Mouse (Mus musculus) bone marrow, adult 2 months (tissue): Measurements from ENCODE around the gene Ddx19a. TPM values are rescaled to one million over a fixed set of nuclear protein-coding genes. Genes with fewer than 3 reads are reported as not detected.
A peak's percentile ranks its signal among the peaks of the same experiment; 100 is the strongest.
"Not testable (repeated sequence)": the region's sequence is repeated elsewhere in the genome, so short reads cannot be mapped to it uniquely, and the experiment has no call there.

Source experiments
- H3K27ac ChIP-seq: fragments of 200-500 bp; 2 replicates; pipeline ENCODE4 v1.5.1; 2012; ENCODE audit warnings: low read depth, mild to moderate bottlenecking, control low read depth, inconsistent platforms, low read length; ENCODE audit not compliant: control insufficient read depth, poor library complexity, insufficient read depth
- H3K4me1 ChIP-seq: fragments of 200-500 bp; 2 replicates; pipeline ENCODE4 v1.6.1; 2011; ENCODE audit warnings: low read length; ENCODE audit not compliant: control insufficient read depth, insufficient read depth
- H3K4me3 ChIP-seq: fragments of 200-500 bp; replicated peaks from 2 replicates; pipeline ENCODE3; 2011; ENCODE audit warnings: mild to moderate bottlenecking, low read depth, low read length, control low read depth; ENCODE audit not compliant: control insufficient read depth
- CTCF ChIP-seq: fragments of 200-500 bp; IDR thresholded peaks from 2 replicates; pipeline ENCODE4 v1.5.1; 2011; ENCODE audit warnings: low read length, control low read depth; ENCODE audit not compliant: control insufficient read depth, insufficient read depth
- POLR2A ChIP-seq: fragments of 200-500 bp; IDR thresholded peaks from 2 replicates; pipeline ENCODE4 v1.6.1; 2011; ENCODE audit warnings: low read depth, mild to moderate bottlenecking, control low read depth, low read length, borderline replicate concordance; ENCODE audit not compliant: control insufficient read depth
- WGBS: fragments of 180-500 bp; shearing (Covaris S2); methylation state at CpG from one replicate; pipeline ENCODE4 v1.1.7; 2018; 5-methylcytosine and 5-hydroxymethylcytosine counted together
- polyA plus RNA-seq: library from polyadenylated mRNA; stranded (reverse); fragments of >200 nt; gene quantifications from 2 replicates; pipeline ENCODE4 v1.2.4, GENCODE M21; 2011; ENCODE audit warnings: low replicate concordance; ENCODE audit not compliant: missing spikeins, insufficient read depth, insufficient read length

Ddx19a gene
- polyA plus RNA-seq, 1 experiment: 17.3 TPM

GRCm38 (mm10) chr8:110987805-110988744 is 9.5 kb downstream of the Ddx19a start:
- 21% methylated on average over 8 of the region's 8 CpGs for WGBS
- Histone ChIP-seq H3K27ac (no peak overlapping the region), H3K4me3 (no peak overlapping the region), H3K4me1 (no peaks in the 10 kb centered on the region; the same call in 1 of the 2 replicates)
- TF ChIP-seq CTCF (no peak), POLR2A (no peak)

- WGBS: 40% methylated on average over 2 of the region's 2 CpGs
- Histone ChIP-seq H3K27ac (no peak overlapping the region), H3K4me1 (no peaks in the 10 kb centered on the region), H3K4me3 (no peak overlapping the region)
- no peak for TF ChIP-seq CTCF
- TF ChIP-seq POLR2A: no peak
These were observed 16.3 kb downstream of the Ddx19a start for GRCm38 (mm10) chr8:110981304-110981703.

GRCm38 (mm10) chr8:110977987-110978386 is 19.6 kb downstream of the Ddx19a start:
- H3K4me1 ChIP-seq, H3K4me3 ChIP-seq, H3K27ac ChIP-seq: not testable (repeated sequence)
- WGBS: 90% methylated on average over 2 of the region's 2 CpGs

GRCm38 (mm10) chr8:110976532-110976931 is 21.1 kb downstream of the Ddx19a start:
- 97% methylated on average over 8 of the region's 8 CpGs for WGBS
- not testable (repeated sequence) for H3K27ac ChIP-seq, H3K4me1 ChIP-seq, H3K4me3 ChIP-seq

- Histone ChIP-seq H3K4me3 (peak overlapping the region; percentile 87), H3K27ac (peak overlapping the region; percentile 46), H3K4me1 (peaks cover 2% of the 10 kb centered on the region; the same call in 1 of the 2 replicates)
- 16% methylated on average over 45 of the region's 45 CpGs for WGBS
- TF ChIP-seq POLR2A: peak; percentile 63; the same call in 1 of the 2 replicates
- TF ChIP-seq CTCF: no peak
These were observed 27.5 kb downstream of the Ddx19a start for GRCm38 (mm10) chr8:110969910-110970770.

- no peak for TF ChIP-seq POLR2A
- H3K4me3 ChIP-seq: no peak overlapping the region
- H3K27ac ChIP-seq: no peak overlapping the region
- whole genome bisulfite sequencing: 78% methylated on average over 9 of the region's 9 CpGs
- peaks cover 2% of the 10 kb centered on the region; the same call in 1 of the 2 replicates for H3K4me1 ChIP-seq
These were observed 30.3 kb downstream of the Ddx19a start for GRCm38 (mm10) chr8:110967326-110967725.

GRCm38 (mm10) chr8:110966586-110966985 is 31.0 kb downstream of the Ddx19a start:
- Histone ChIP-seq H3K4me3 (no peak overlapping the region), H3K27ac (no peak overlapping the region), H3K4me1 (peaks cover 2% of the 10 kb centered on the region; the same call in 1 of the 2 replicates)
- WGBS: 86% methylated on average over 8 of the region's 8 CpGs
- TF ChIP-seq POLR2A: no peak
- no peak for TF ChIP-seq CTCF

- H3K4me1 ChIP-seq: no peaks in the 10 kb centered on the region; the same call in 1 of the 2 replicates
- no peak overlapping the region for H3K27ac ChIP-seq
- no peak for TF ChIP-seq CTCF
- TF ChIP-seq POLR2A: no peak
- no peak overlapping the region for H3K4me3 ChIP-seq
- WGBS: 45% methylated on average over 7 of the region's 7 CpGs
These were observed 32.0 kb downstream of the Ddx19a start for GRCm38 (mm10) chr8:110965594-110965993.
